Mouse (Mus musculus) limb, embryonic 12.5 days (tissue): ENCODE results near the gene Cygb. TPM values are rescaled to one million over a fixed set of nuclear protein-coding genes. Genes with fewer than 3 reads are reported as not detected.
A peak's percentile ranks its signal among the peaks of the same experiment; 100 is the strongest.
"Not testable (repeated sequence)": the region's sequence is repeated elsewhere in the genome, so short reads cannot be mapped to it uniquely, and the experiment has no call there.

ENCODE experiments used
- ATAC-seq: fragments of 200-750 bp; cut with Nextera tagmentation; 2 replicates; pipeline ENCODE4 v1.8.0; 2017; ENCODE audit warnings: low read depth, moderate TSS enrichment; ENCODE audit not compliant: insufficient number of reproducible peaks, insufficient read depth, low FRiP score, low TSS enrichment
- H3K27ac ChIP-seq: fragments of 300-500 bp; sonication (generic); 2 replicates; pipeline ENCODE4 v1.5.1; 2016; ENCODE audit warnings: mild to moderate bottlenecking, moderate library complexity
- H3K27me3 ChIP-seq: fragments of 300-500 bp; sonication (generic); 2 replicates; pipeline ENCODE4 v1.6.1; 2016; ENCODE audit warnings: mild to moderate bottlenecking, moderate library complexity
- H3K36me3 ChIP-seq: fragments of 300-500 bp; sonication (generic); 2 replicates; pipeline ENCODE4 v1.6.1; 2016; ENCODE audit warnings: mild to moderate bottlenecking, moderate library complexity
- H3K4me1 ChIP-seq: fragments of 300-500 bp; sonication (generic); replicated peaks from 2 replicates; pipeline ENCODE4 v1.6.1; 2016
- H3K4me2 ChIP-seq: fragments of 300-500 bp; sonication (generic); 2 replicates; pipeline ENCODE4 v1.6.1; 2016; ENCODE audit warnings: mild to moderate bottlenecking, moderate library complexity
- H3K4me3 ChIP-seq: fragments of 300-500 bp; sonication (generic); replicated peaks from 2 replicates; pipeline ENCODE4 v1.5.1; 2016; ENCODE audit warnings: mild to moderate bottlenecking
- H3K9ac ChIP-seq: fragments of 300-500 bp; sonication (generic); replicated peaks from 2 replicates; pipeline ENCODE4 v1.6.1; 2016; ENCODE audit warnings: mild to moderate bottlenecking, moderate library complexity
- H3K9me3 ChIP-seq: fragments of 300-500 bp; sonication (generic); 2 replicates; pipeline ENCODE4 v1.6.1; 2016; ENCODE audit warnings: mild to moderate bottlenecking, moderate library complexity
- WGBS: fragments of 180-500 bp; shearing (Covaris S2); methylation state at CpG from one replicate; pipeline ENCODE4 v1.1.7; 2016; 5-methylcytosine and 5-hydroxymethylcytosine counted together
- polyA plus RNA-seq: library from polyadenylated mRNA; unstranded; fragments of >200 nt; fragmentation: Nextera tagmentation; extraction: Ambion mirVana; gene quantifications from 2 replicates; pipeline ENCODE4 v1.2.1, GENCODE M21; 2016

The Cygb gene
- polyA plus RNA-seq, 1 experiment from 2014 or later = 3.1 TPM

- H3K9ac ChIP-seq = no peak overlapping the region
- peak overlapping the region; percentile 64 for H3K27ac ChIP-seq
- ATAC-seq = no peak
- H3K4me1 ChIP-seq = peaks cover 62% of the 10 kb centered on the region
- 0 out of 2 replicates have a peak, but pooled peaks cover 2% of the 10 kb centered on the region for H3K27me3 ChIP-seq
- H3K4me3 ChIP-seq = no peak overlapping the region
- 8% methylated on average over 8 of the region's 8 CpGs for WGBS
- H3K4me2 ChIP-seq = no peak overlapping the region
- no peaks in the 10 kb centered on the region for H3K36me3 ChIP-seq
- H3K9me3 ChIP-seq = no peaks in the 10 kb centered on the region
Measured at GRCm38 (mm10) chr11:116645446-116646110, 8.5 kb downstream of the Cygb start.

- peaks cover 61% of the 10 kb centered on the region for H3K4me1 ChIP-seq
- no peak for ATAC-seq
- H3K27me3 ChIP-seq = 0 out of 2 replicates have a peak, but pooled peaks cover 2% of the 10 kb centered on the region
- H3K36me3 ChIP-seq = no peaks in the 10 kb centered on the region
- no peaks in the 10 kb centered on the region for H3K9me3 ChIP-seq
- WGBS = 41% methylated on average over 21 of the region's 21 CpGs
- peak overlapping the region; percentile 61 for H3K4me2 ChIP-seq
- no peak overlapping the region for H3K9ac ChIP-seq
- H3K4me3 ChIP-seq = no peak overlapping the region
- peak overlapping the region; percentile 9; the same call in 1 of the 2 replicates for H3K27ac ChIP-seq
Measured at GRCm38 (mm10) chr11:116644225-116645112, 9.6 kb downstream of the Cygb start.

- H3K9me3 ChIP-seq = no peaks in the 10 kb centered on the region
- H3K9ac ChIP-seq = no peak overlapping the region; the same call in 1 of the 2 replicates
- H3K4me3 ChIP-seq = peak overlapping the region; percentile 18
- peaks cover 53% of the 10 kb centered on the region for H3K4me1 ChIP-seq
- H3K27me3 ChIP-seq = 0 out of 2 replicates have a peak, but pooled peaks cover 2% of the 10 kb centered on the region
- H3K27ac ChIP-seq = peak overlapping the region; percentile 9; the same call in 1 of the 2 replicates
- peak; percentile 23; the same call in 1 of the 2 replicates for ATAC-seq
- WGBS = 7% methylated on average over 19 of the region's 19 CpGs
- peak overlapping the region; percentile 61 for H3K4me2 ChIP-seq
- no peaks in the 10 kb centered on the region for H3K36me3 ChIP-seq
Measured at GRCm38 (mm10) chr11:116643579-116644224, 10.4 kb downstream of the Cygb start.

GRCm38 (mm10) chr11:116642681-116643578, 11.2 kb downstream of the Cygb start:
- Histone ChIP-seq H3K4me3 (peak overlapping the region; percentile 18), H3K4me2 (peak overlapping the region; percentile 61), H3K9me3 (no peaks in the 10 kb centered on the region), H3K27ac (no peak overlapping the region), H3K36me3 (no peaks in the 10 kb centered on the region), H3K27me3 (0 out of 2 replicates have a peak, but pooled peaks cover 2% of the 10 kb centered on the region), H3K9ac (no peak overlapping the region; the same call in 1 of the 2 replicates), H3K4me1 (peaks cover 45% of the 10 kb centered on the region)
- WGBS = 37% methylated on average over 14 of the region's 14 CpGs
- ATAC-seq = peak; percentile 32; the same call in 1 of the 2 replicates

- Histone ChIP-seq H3K9ac (no peak overlapping the region), H3K4me1 (peaks cover 33% of the 10 kb centered on the region), H3K36me3 (no peaks in the 10 kb centered on the region), H3K27me3 (0 out of 2 replicates have a peak, but pooled peaks cover 2% of the 10 kb centered on the region), H3K27ac (no peak overlapping the region), H3K4me3 (no peak overlapping the region), H3K4me2 (no peak overlapping the region), H3K9me3 (no peaks in the 10 kb centered on the region)
- no peak for ATAC-seq
- WGBS = 69% methylated on average over 3 of the region's 3 CpGs
Measured at GRCm38 (mm10) chr11:116641731-116642130, 12.4 kb downstream of the Cygb start.

- Histone ChIP-seq H3K27ac (no peak overlapping the region), H3K36me3 (no peaks in the 10 kb centered on the region), H3K4me3 (no peak overlapping the region), H3K4me2 (no peak overlapping the region), H3K9me3 (no peaks in the 10 kb centered on the region), H3K9ac (no peak overlapping the region), H3K27me3 (no peaks in the 10 kb centered on the region), H3K4me1 (peaks cover 29% of the 10 kb centered on the region)
- WGBS = 46% methylated on average over 5 of the region's 5 CpGs
- ATAC-seq = no peak
Measured at GRCm38 (mm10) chr11:116641168-116641567, 12.9 kb downstream of the Cygb start.

- 75% methylated on average over 8 of the region's 8 CpGs for WGBS
- H3K4me2 ChIP-seq, H3K4me1 ChIP-seq, H3K36me3 ChIP-seq, H3K4me3 ChIP-seq, H3K27me3 ChIP-seq, H3K9ac ChIP-seq, H3K27ac ChIP-seq, H3K9me3 ChIP-seq, ATAC-seq: not testable (repeated sequence)
Measured at GRCm38 (mm10) chr11:116636607-116637006, 17.5 kb downstream of the Cygb start.

- H3K27me3 ChIP-seq = no peaks in the 10 kb centered on the region
- 0 out of 2 replicates have a peak, but pooled peaks cover 2% of the 10 kb centered on the region for H3K4me1 ChIP-seq
- 83% methylated on average over 10 of the region's 10 CpGs for WGBS
- H3K27ac ChIP-seq = no peak overlapping the region
- no peak overlapping the region for H3K4me2 ChIP-seq
- ATAC-seq = no peak
- H3K36me3 ChIP-seq = no peaks in the 10 kb centered on the region
- H3K9ac ChIP-seq = no peak overlapping the region
- H3K9me3 ChIP-seq = no peaks in the 10 kb centered on the region
- no peak overlapping the region for H3K4me3 ChIP-seq
Measured at GRCm38 (mm10) chr11:116632962-116633361, 21.2 kb downstream of the Cygb start.

- no peak overlapping the region for H3K27ac ChIP-seq
- no peak overlapping the region for H3K4me3 ChIP-seq
Measured at GRCm38 (mm10) chr11:116630171-116630965, 23.7 kb downstream of the Cygb start.

More at GRCm38 (mm10) chr11:116630171-116630965, 23.7 kb downstream of the Cygb start:
- 29% methylated on average over 12 of the region's 12 CpGs for WGBS
- no peak overlapping the region for H3K9ac ChIP-seq
- H3K27me3 ChIP-seq = no peaks in the 10 kb centered on the region
- H3K4me1 ChIP-seq = 0 out of 2 replicates have a peak, but pooled peaks cover 2% of the 10 kb centered on the region
- H3K4me2 ChIP-seq = no peak overlapping the region
- no peaks in the 10 kb centered on the region for H3K36me3 ChIP-seq
- ATAC-seq = no peak
- no peaks in the 10 kb centered on the region for H3K9me3 ChIP-seq
